Mouse (Mus musculus): ENCODE data around the gene Gdpgp1. TPM values are rescaled to one million over a fixed set of nuclear protein-coding genes. Genes with fewer than 3 reads are reported as not detected.

Gdpgp1 gene
- polyA plus RNA-seq, 1 experiment from 2014 or later: 4.0 TPM

DNA sequence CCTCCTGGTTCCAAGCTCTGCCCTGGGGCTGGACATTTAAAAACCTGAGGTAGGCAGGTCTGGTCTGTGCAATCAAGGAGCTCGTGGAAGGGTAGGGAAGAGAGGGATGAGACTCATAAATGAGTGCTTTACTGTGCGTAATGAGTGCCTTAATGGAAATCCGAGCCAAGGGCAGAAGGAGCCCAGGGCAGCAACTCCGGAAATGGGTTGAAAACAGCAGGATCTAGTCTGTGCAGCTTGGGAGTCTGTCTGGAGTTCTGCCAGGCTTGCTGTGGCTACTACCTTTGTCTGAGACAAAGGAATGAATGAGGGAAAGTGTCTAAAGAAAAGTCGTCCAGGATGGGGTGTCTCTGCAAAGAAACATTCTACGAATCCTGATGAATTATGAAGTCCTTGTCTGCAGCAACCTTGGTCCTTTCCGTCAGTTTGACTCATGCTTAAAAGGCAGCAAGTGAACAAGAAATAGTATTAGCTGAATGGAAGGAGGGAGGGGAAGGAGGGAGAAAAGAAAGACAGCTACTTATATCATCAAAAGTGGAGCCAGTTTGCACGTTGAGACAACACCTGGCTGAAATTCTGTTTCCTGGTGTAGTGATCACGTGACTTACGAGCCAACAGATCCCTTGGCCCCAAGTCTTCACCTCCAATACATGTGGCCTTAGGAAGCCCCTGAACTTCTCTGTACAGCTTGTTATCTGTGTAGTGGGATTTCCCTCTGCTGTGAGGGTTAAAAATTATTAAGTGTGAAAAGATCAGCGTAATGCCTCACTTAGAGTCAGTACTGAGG lies 43.3 kb upstream of the Gdpgp1 start:
- Histone ChIP-seq H3K27ac (ENCODE audit: low read length) (peak overlapping the region; percentile 79), H3K4me3 (replicated peaks; ENCODE audit: low read length) (no peak overlapping the region), H3K27me3 (ENCODE audit: control insufficient read depth, insufficient read depth, low read length) (no peaks in the 10 kb centered on the region), H3K4me1 (ENCODE audit: control insufficient read depth, insufficient read depth, low read length) (peaks cover 49% of the 10 kb centered on the region), H3K36me3 (ENCODE audit: control insufficient read depth, insufficient read depth, low read length) (no peaks in the 10 kb centered on the region), H3K4me2 (ENCODE audit: low read depth, low read length) (no peak overlapping the region), H3K9ac (ENCODE audit: low read length) (peak overlapping the region; percentile 17; the same call in 1 of the 2 replicates), H3K9me3 (replicated peaks; ENCODE audit: control insufficient read depth, low read length) (no peaks in the 10 kb centered on the region)
- ATAC-seq (ENCODE audit: insufficient read depth, low FRiP score): no peak
- 44% methylated on average over 11 of the region's 11 CpGs for WGBS

GRCm38 (mm10) chr7:80191455-80191854 lies 41.2 kb upstream of the Gdpgp1 start:
- H3K4me1 ChIP-seq (ENCODE audit: control insufficient read depth, insufficient read depth, low read length): peaks cover 44% of the 10 kb centered on the region
- ATAC-seq (ENCODE audit: insufficient read depth, low FRiP score): peak; percentile 78
- no peaks in the 10 kb centered on the region for H3K9me3 ChIP-seq (replicated peaks; ENCODE audit: control insufficient read depth, low read length)

DNA sequence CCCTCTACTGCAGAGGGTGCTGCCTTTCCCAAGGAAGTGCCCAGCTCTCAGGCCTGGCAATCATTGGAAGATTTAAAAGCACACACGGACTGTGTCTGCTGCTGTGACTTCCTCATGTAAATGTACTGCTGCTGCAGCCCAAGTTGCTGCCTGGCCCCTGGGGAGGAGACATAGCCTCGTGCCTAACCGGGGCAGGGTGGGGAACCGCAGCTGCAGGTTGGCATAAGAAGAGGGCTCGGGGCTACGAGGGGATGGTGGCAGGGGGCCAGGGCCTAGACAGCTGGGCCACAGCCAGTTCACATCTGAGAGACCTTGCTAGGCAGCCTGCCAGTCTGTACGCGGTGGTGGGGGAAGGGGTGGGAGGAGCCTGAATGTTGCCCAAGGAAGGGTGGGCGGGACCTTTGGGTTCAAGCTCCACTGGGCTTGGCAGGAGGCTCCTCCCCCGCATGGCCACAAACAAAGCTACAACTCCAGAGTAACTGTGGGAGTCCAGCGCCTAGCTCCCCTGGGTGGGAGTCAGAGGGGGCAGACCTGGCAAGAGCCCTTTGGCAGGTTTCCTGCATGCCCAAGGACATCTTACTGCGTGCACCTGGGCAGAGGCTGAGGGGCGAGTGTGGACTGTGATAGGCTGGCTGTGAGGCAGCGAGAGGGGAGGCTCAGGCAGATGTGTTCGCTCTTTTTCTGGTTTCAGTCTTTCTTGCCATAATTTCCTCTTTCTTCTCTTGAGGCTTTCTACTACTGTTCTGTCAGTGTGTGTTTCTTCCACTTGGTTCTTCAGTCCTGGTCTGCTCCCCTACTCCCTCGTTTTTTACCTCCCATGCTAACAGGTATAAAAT lies 40.2 kb upstream of the Gdpgp1 start:
- WGBS: 10% methylated on average over 16 of the region's 16 CpGs
- peak; percentile 84 for ATAC-seq (ENCODE audit: insufficient read depth, low FRiP score)
- H3K4me3 ChIP-seq (replicated peaks; ENCODE audit: low read length): peak overlapping the region; percentile 38
- no peaks in the 10 kb centered on the region for H3K27me3 ChIP-seq (ENCODE audit: control insufficient read depth, insufficient read depth, low read length)
- no peaks in the 10 kb centered on the region for H3K9me3 ChIP-seq (replicated peaks; ENCODE audit: control insufficient read depth, low read length)
- H3K36me3 ChIP-seq (ENCODE audit: control insufficient read depth, insufficient read depth, low read length): no peaks in the 10 kb centered on the region
- H3K4me2 ChIP-seq (ENCODE audit: low read depth, low read length): peak overlapping the region; percentile 59
- H3K4me1 ChIP-seq (ENCODE audit: control insufficient read depth, insufficient read depth, low read length): peaks cover 42% of the 10 kb centered on the region
- peak overlapping the region; percentile 68 for H3K9ac ChIP-seq (ENCODE audit: low read length)
- peak overlapping the region; percentile 96 for H3K27ac ChIP-seq (ENCODE audit: low read length)

More at GRCm38 (mm10) chr7:80191455-80191854, 41.2 kb upstream of the Gdpgp1 start:
- Histone ChIP-seq H3K9ac (ENCODE audit: low read length) (peak overlapping the region; percentile 68; the same call in 1 of the 2 replicates), H3K36me3 (ENCODE audit: control insufficient read depth, insufficient read depth, low read length) (no peaks in the 10 kb centered on the region), H3K27me3 (ENCODE audit: control insufficient read depth, insufficient read depth, low read length) (no peaks in the 10 kb centered on the region), H3K27ac (ENCODE audit: low read length) (peak overlapping the region; percentile 96), H3K4me2 (ENCODE audit: low read depth, low read length) (peak overlapping the region; percentile 59), H3K4me3 (replicated peaks; ENCODE audit: low read length) (peak overlapping the region; percentile 38; the same call in 1 of the 2 replicates)
- WGBS: 46% methylated on average over 5 of the region's 5 CpGs

GRCm38 (mm10) chr7:80193941-80194739 lies 38.5 kb upstream of the Gdpgp1 start:
- WGBS: 74% methylated on average over 13 of the region's 13 CpGs
- ATAC-seq (ENCODE audit: insufficient read depth, low FRiP score): no peak
- H3K4me3 ChIP-seq (replicated peaks; ENCODE audit: low read length): no peak overlapping the region
- H3K36me3 ChIP-seq (ENCODE audit: control insufficient read depth, insufficient read depth, low read length): no peaks in the 10 kb centered on the region
- peaks cover 37% of the 10 kb centered on the region for H3K4me1 ChIP-seq (ENCODE audit: control insufficient read depth, insufficient read depth, low read length)
- H3K9me3 ChIP-seq (replicated peaks; ENCODE audit: control insufficient read depth, low read length): no peaks in the 10 kb centered on the region
- H3K27me3 ChIP-seq (ENCODE audit: control insufficient read depth, insufficient read depth, low read length): no peaks in the 10 kb centered on the region
- H3K4me2 ChIP-seq (ENCODE audit: low read depth, low read length): no peak overlapping the region
- no peak overlapping the region for H3K9ac ChIP-seq (ENCODE audit: low read length)
- peak overlapping the region; percentile 1; the same call in 1 of the 2 replicates for H3K27ac ChIP-seq (ENCODE audit: low read length)

- H3K4me1 ChIP-seq (ENCODE audit: control insufficient read depth, insufficient read depth, low read length): peaks cover 46% of the 10 kb centered on the region
- no peaks in the 10 kb centered on the region for H3K9me3 ChIP-seq (replicated peaks; ENCODE audit: control insufficient read depth, low read length)
- H3K4me2 ChIP-seq (ENCODE audit: low read depth, low read length): no peak overlapping the region
- ATAC-seq (ENCODE audit: insufficient read depth, low FRiP score): no peak
- WGBS: 91% methylated on average over 5 of the region's 5 CpGs
- no peak overlapping the region for H3K4me3 ChIP-seq (replicated peaks; ENCODE audit: low read length)
- no peak overlapping the region for H3K9ac ChIP-seq (ENCODE audit: low read length)
- H3K36me3 ChIP-seq (ENCODE audit: control insufficient read depth, insufficient read depth, low read length): no peaks in the 10 kb centered on the region
- no peaks in the 10 kb centered on the region for H3K27me3 ChIP-seq (ENCODE audit: control insufficient read depth, insufficient read depth, low read length)
- H3K27ac ChIP-seq (ENCODE audit: low read length): no peak overlapping the region
These were observed 37.5 kb upstream of the Gdpgp1 start for GRCm38 (mm10) chr7:80195146-80195545.

GRCm38 (mm10) chr7:80195576-80196263 lies 36.9 kb upstream of the Gdpgp1 start:
- Histone ChIP-seq H3K36me3 (ENCODE audit: control insufficient read depth, insufficient read depth, low read length) (peaks cover 3% of the 10 kb centered on the region; the same call in 1 of the 2 replicates), H3K4me1 (ENCODE audit: control insufficient read depth, insufficient read depth, low read length) (peaks cover 51% of the 10 kb centered on the region), H3K4me3 (replicated peaks; ENCODE audit: low read length) (no peak overlapping the region), H3K27ac (ENCODE audit: low read length) (no peak overlapping the region), H3K9ac (ENCODE audit: low read length) (no peak overlapping the region), H3K4me2 (ENCODE audit: low read depth, low read length) (no peak overlapping the region), H3K27me3 (ENCODE audit: control insufficient read depth, insufficient read depth, low read length) (no peaks in the 10 kb centered on the region), H3K9me3 (replicated peaks; ENCODE audit: control insufficient read depth, low read length) (no peaks in the 10 kb centered on the region)
- 85% methylated on average over 10 of the region's 11 CpGs for WGBS
- ATAC-seq (ENCODE audit: insufficient read depth, low FRiP score): no peak

DNA sequence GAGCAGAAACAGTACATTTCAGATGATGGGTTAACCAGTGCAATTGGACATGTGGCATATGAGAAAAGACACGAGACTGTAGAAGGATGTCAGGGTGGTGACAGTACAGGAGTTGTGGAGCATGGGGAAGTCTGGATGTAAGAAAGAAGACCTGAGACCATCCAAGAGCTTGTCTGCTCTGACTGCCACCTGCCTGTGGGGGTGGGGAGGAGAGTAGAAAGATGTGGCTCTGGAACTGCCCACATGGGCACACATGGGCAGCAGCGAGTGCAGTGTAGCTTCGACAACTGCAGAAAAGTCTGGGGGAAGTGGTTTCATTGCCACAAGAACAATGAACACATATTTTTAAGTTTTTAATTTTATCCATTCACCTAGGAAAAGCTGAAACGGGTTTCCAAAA lies 35.3 kb upstream of the Gdpgp1 start:
- ATAC-seq (ENCODE audit: insufficient read depth, low FRiP score): no peak
- Histone ChIP-seq H3K27ac (ENCODE audit: low read length) (peak overlapping the region; percentile 97), H3K27me3 (ENCODE audit: control insufficient read depth, insufficient read depth, low read length) (no peaks in the 10 kb centered on the region), H3K4me2 (ENCODE audit: low read depth, low read length) (peak overlapping the region; percentile 73), H3K4me1 (ENCODE audit: control insufficient read depth, insufficient read depth, low read length) (peaks cover 41% of the 10 kb centered on the region), H3K4me3 (replicated peaks; ENCODE audit: low read length) (peak overlapping the region; percentile 71), H3K9me3 (replicated peaks; ENCODE audit: control insufficient read depth, low read length) (no peaks in the 10 kb centered on the region), H3K36me3 (ENCODE audit: control insufficient read depth, insufficient read depth, low read length) (peaks cover 3% of the 10 kb centered on the region; the same call in 1 of the 2 replicates), H3K9ac (ENCODE audit: low read length) (peak overlapping the region; percentile 86)
- WGBS: 17% methylated on average over 4 of the region's 4 CpGs

Data from stomach, embryonic 16.5 days (tissue).